Mouse (Mus musculus): ENCODE measurements at regions not wholly inside any gene's neighbourhood (a gene's known extent, or its start where the extent isn't known, plus 50 kb on each side); places are given as distances from the start of the nearest gene placed in this dataset.

DNA sequence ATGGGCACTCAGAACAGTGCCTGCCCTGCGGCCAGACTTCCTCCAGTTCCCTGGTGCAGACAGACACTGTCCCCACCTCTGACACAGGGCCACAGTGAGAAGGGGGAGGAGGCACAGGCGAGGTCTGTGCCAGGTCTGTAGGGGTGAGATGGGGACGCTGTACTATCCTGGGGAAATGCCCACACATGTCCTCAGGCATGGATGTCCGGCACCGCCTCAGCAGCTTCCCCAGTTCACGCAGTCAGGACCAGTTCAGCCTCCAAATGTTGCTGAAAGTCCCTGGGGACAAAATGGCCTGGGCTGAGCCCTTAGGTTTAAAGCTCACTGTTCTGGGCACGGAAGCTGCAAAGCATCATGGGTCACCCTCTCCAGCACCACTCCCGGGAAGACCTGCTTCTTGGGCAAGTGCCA is 78.4 kb upstream of the Ptpn1 start:
- no peak overlapping the region for H3K4me2 ChIP-seq (ENCODE audit: low read depth, severe bottlenecking)
- H3K4me1 ChIP-seq (ENCODE audit: control insufficient read depth, insufficient read depth, low read length) = peaks cover 10% of the 10 kb centered on the region
- no peak overlapping the region for H3K9ac ChIP-seq (ENCODE audit: low read length)
- no peaks in the 10 kb centered on the region for H3K27me3 ChIP-seq (ENCODE audit: control insufficient read depth, insufficient read depth, low read length)
- no peak overlapping the region for H3K4me3 ChIP-seq (ENCODE audit: low read depth, low read length)
- no peaks in the 10 kb centered on the region for H3K9me3 ChIP-seq (ENCODE audit: control insufficient read depth, low read length)
- ATAC-seq (ENCODE audit: insufficient number of reproducible peaks, low FRiP score, low TSS enrichment, low read depth) (no peak), DNase-seq (ENCODE audit: low spot score) (no peak)
- WGBS = 61% methylated on average over 8 of the region's 8 CpGs
- no peak overlapping the region for H3K27ac ChIP-seq (replicated peaks; ENCODE audit: low read depth, low read length)
- no peaks in the 10 kb centered on the region for H3K36me3 ChIP-seq (ENCODE audit: control insufficient read depth, insufficient read depth, low read length)

DNA sequence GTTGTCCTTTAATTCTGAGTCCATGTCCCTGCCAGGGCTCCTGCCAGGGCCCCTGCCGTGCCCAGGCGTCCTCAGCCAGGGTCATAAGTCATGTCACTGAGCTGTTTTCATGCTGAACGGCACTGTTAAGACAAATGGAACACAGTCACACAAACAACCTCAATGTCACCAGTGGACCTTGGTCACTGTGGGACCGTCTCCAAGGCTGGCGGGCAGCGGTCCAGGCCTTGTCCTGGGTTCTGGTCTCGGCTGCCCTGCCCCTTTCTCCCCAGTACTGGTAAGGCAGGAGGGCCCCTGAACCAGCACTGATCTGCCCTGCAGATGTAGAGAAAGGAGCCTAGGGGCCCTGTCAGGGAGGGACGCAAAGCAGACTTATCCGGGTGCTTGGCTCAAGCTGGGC is 79.3 kb upstream of the Ptpn1 start:
- H3K9ac ChIP-seq (ENCODE audit: low read length) = no peak overlapping the region
- no peak overlapping the region for H3K4me2 ChIP-seq (ENCODE audit: low read depth, severe bottlenecking)
- H3K36me3 ChIP-seq (ENCODE audit: control insufficient read depth, insufficient read depth, low read length) = no peaks in the 10 kb centered on the region
- H3K9me3 ChIP-seq (ENCODE audit: control insufficient read depth, low read length) = no peaks in the 10 kb centered on the region
- no peak for ATAC-seq (ENCODE audit: insufficient number of reproducible peaks, low FRiP score, low TSS enrichment, low read depth)
- peaks cover 10% of the 10 kb centered on the region for H3K4me1 ChIP-seq (ENCODE audit: control insufficient read depth, insufficient read depth, low read length)
- DNase-seq (ENCODE audit: low spot score) = no peak
- H3K27ac ChIP-seq (replicated peaks; ENCODE audit: low read depth, low read length) = no peak overlapping the region
- WGBS = 68% methylated on average over 9 of the region's 9 CpGs
- no peak overlapping the region for H3K4me3 ChIP-seq (ENCODE audit: low read depth, low read length)
- H3K27me3 ChIP-seq (ENCODE audit: control insufficient read depth, insufficient read depth, low read length) = no peaks in the 10 kb centered on the region

DNA sequence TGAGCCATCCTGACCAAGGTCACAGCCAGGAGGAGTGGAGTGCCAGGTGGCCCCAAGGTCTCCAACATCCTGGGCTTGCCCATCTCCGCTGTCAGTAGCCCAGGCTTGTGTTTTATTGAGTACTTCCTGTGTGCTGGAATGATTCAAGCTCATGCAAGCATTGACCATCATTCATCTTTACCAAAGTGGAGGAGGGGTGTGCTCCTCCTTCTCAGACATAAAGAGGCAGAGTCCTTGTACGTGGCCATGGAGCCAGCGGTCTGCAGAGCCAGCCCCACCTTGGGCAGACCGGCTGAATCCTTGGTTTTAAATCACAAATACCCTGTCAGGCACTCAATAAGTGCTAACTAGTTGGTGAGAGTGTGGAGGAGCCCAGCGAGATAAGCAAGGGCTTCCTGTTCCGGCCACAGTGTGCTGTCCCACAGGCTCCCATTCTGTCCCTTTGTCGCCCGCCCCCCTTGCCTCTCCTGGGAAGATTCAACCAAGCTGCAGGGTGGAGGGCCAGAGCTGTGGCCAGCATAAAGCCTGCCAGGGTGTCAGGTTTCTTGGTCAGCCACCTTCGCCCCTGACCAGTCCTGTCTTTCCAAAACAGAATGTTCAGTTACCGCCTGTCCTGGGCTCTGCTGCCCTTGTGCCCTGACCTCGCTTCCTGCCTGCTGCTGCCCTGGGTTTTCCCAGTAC is 80.5 kb upstream of the Ptpn1 start:
- no peaks in the 10 kb centered on the region for H3K9me3 ChIP-seq (ENCODE audit: control insufficient read depth, low read length)
- H3K36me3 ChIP-seq (ENCODE audit: control insufficient read depth, insufficient read depth, low read length) = no peaks in the 10 kb centered on the region
- no peak overlapping the region for H3K27ac ChIP-seq (replicated peaks; ENCODE audit: low read depth, low read length)
- H3K9ac ChIP-seq (ENCODE audit: low read length) = no peak overlapping the region; the same call in 1 of the 2 replicates
- H3K4me3 ChIP-seq (ENCODE audit: low read depth, low read length) = no peak overlapping the region
- 14% methylated on average over 11 of the region's 11 CpGs for WGBS
- no peak overlapping the region for H3K4me2 ChIP-seq (ENCODE audit: low read depth, severe bottlenecking)
- DNase-seq (ENCODE audit: low spot score) (no peak), ATAC-seq (ENCODE audit: insufficient number of reproducible peaks, low FRiP score, low TSS enrichment, low read depth) (no peak)
- H3K27me3 ChIP-seq (ENCODE audit: control insufficient read depth, insufficient read depth, low read length) = no peaks in the 10 kb centered on the region
- H3K4me1 ChIP-seq (ENCODE audit: control insufficient read depth, insufficient read depth, low read length) = peaks cover 10% of the 10 kb centered on the region

DNA sequence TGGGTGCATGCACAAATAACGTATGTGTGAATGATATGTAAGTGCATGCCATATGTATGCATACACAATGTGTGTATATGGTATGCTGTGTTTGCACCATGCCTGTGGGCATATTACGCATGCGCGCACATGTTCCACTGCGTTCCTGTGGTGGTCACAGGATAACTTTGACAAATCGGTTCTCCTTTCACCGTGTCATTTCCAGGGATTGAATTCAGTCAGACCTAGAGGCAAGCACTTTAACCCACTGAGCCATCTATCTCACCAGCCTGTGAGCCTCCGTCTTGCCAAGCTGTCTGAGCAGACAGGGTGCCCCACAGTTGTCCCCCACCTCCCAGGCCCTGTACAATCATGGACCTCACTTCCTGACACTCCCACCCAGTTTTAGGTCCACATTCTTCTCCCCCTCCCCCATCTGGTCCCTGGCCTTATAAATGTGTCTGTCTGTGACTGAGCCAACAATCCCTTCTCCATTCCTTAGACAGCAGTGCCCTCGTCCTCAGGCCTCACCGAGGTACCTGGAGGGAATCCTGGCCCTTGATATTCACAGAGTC is 81.8 kb upstream of the Ptpn1 start:
- Histone ChIP-seq H3K4me1 (ENCODE audit: control insufficient read depth, insufficient read depth, low read length) (peaks cover 10% of the 10 kb centered on the region), H3K9me3 (ENCODE audit: control insufficient read depth, low read length) (no peaks in the 10 kb centered on the region), H3K36me3 (ENCODE audit: control insufficient read depth, insufficient read depth, low read length) (no peaks in the 10 kb centered on the region), H3K9ac (ENCODE audit: low read length) (no peak overlapping the region), H3K27me3 (ENCODE audit: control insufficient read depth, insufficient read depth, low read length) (no peaks in the 10 kb centered on the region), H3K4me2 (ENCODE audit: low read depth, severe bottlenecking) (no peak overlapping the region), H3K27ac (replicated peaks; ENCODE audit: low read depth, low read length) (no peak overlapping the region), H3K4me3 (ENCODE audit: low read depth, low read length) (no peak overlapping the region)
- no peak for ATAC-seq (ENCODE audit: insufficient number of reproducible peaks, low FRiP score, low TSS enrichment, low read depth)
- 84% methylated on average over 10 of the region's 10 CpGs for WGBS
- DNase-seq (ENCODE audit: low spot score) = no peak

DNA sequence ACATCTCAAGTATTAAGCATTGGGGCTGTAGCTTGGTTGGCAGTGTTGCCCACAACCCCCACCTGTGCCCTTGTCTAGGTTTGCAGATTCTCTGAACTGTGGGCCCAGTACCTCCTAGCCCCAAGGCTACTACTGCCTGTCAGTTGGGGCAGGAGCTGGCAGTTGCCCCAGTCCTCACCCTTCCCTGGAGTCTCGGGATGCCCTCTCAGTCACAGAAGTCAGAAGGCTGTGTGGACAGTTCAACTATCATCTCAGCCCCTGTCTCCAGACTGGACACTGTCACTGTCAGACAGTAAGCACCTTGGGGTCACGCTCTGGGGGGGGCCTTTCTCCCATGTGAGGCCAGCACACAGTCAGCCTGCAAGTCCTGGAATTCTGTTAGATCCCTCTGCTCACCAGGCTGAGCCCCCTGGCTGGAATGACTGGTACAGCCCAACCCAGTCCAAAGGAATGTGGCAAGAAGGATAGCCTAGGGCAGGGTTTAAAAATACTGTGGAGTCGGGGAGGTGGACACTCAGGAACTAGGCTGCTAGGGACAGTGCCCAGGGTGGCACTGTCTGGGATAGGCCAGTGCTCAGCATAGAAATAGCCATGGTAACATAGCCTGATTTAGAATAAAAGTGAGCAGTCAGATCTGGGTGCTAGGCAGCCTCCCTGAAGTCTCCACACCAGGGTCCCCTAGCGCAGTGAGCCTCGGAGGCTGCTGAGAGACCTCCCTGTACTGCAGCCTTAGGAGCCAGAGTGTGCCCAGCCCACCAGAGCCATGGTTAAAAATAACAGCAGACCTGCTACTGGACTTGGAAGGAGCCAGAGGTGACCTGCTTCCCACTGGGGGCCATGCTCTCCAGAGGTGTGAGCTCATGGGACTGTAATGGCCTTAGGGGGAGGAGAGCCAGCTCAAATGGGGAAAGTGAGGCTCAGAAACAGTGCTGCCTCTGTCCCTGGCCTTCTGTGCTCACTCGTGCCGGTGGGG is 83.1 kb upstream of the Ptpn1 start:
- DNase-seq (ENCODE audit: low spot score) = no peak
- Histone ChIP-seq H3K27ac (replicated peaks; ENCODE audit: low read depth, low read length) (no peak overlapping the region), H3K4me1 (ENCODE audit: control insufficient read depth, insufficient read depth, low read length) (peaks cover 10% of the 10 kb centered on the region), H3K9me3 (ENCODE audit: control insufficient read depth, low read length) (no peaks in the 10 kb centered on the region), H3K4me3 (ENCODE audit: low read depth, low read length) (no peak overlapping the region), H3K4me2 (ENCODE audit: low read depth, severe bottlenecking) (no peak overlapping the region), H3K9ac (ENCODE audit: low read length) (no peak overlapping the region), H3K36me3 (ENCODE audit: control insufficient read depth, insufficient read depth, low read length) (no peaks in the 10 kb centered on the region), H3K27me3 (ENCODE audit: control insufficient read depth, insufficient read depth, low read length) (no peaks in the 10 kb centered on the region)
- ATAC-seq (ENCODE audit: insufficient number of reproducible peaks, low FRiP score, low TSS enrichment, low read depth) = no peak
- 80% methylated on average over 7 of the region's 7 CpGs for WGBS

DNA sequence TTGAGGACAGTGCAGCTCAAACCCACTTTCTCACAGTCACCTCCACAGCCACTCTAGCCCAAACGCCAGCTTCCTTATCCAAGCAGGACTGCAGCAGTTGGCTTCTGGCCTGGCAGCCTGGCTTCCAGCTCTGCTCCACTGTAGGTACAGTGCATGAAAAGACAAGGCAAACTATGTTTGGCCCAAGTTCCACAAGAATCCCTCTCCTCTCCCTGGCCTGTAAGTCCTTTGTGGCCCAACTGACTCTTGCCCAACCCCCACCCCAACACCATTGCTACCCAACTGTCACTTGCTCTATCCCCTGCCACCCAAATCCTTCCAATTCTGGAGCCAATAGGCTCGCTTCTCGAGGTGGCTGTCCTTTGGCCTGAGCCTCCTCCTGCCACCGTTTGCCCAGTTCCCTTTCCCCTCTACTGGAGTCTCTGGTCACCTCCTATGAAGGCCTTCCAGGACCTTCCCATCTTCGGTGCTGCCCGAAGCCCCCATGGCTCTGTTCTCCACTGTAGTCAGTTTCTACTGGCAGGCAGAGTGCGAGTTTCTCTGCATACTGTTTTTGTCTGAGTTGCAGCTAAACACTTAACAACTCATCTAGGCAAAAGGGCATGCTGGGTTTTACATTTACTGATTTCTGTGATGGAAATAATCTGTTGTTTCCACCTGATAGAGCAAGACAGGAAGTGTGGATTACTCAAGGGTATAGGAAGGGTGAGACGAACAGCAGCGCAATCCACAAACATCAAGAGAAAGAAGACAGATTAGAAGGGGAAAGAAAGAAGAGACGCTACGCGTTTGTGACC is 84.4 kb upstream of the Ptpn1 start:
- peaks cover 10% of the 10 kb centered on the region for H3K4me1 ChIP-seq (ENCODE audit: control insufficient read depth, insufficient read depth, low read length)
- ATAC-seq (ENCODE audit: insufficient number of reproducible peaks, low FRiP score, low TSS enrichment, low read depth) (no peak), DNase-seq (ENCODE audit: low spot score) (no peak)
- H3K9me3 ChIP-seq (ENCODE audit: control insufficient read depth, low read length) = no peaks in the 10 kb centered on the region
- H3K4me2 ChIP-seq (ENCODE audit: low read depth, severe bottlenecking) = no peak overlapping the region
- no peak overlapping the region for H3K9ac ChIP-seq (ENCODE audit: low read length)
- 80% methylated on average over 12 of the region's 12 CpGs for WGBS
- H3K27me3 ChIP-seq (ENCODE audit: control insufficient read depth, insufficient read depth, low read length) = no peaks in the 10 kb centered on the region
- H3K27ac ChIP-seq (replicated peaks; ENCODE audit: low read depth, low read length) = no peak overlapping the region
- H3K4me3 ChIP-seq (ENCODE audit: low read depth, low read length) = no peak overlapping the region
- H3K36me3 ChIP-seq (ENCODE audit: control insufficient read depth, insufficient read depth, low read length) = no peaks in the 10 kb centered on the region

DNA sequence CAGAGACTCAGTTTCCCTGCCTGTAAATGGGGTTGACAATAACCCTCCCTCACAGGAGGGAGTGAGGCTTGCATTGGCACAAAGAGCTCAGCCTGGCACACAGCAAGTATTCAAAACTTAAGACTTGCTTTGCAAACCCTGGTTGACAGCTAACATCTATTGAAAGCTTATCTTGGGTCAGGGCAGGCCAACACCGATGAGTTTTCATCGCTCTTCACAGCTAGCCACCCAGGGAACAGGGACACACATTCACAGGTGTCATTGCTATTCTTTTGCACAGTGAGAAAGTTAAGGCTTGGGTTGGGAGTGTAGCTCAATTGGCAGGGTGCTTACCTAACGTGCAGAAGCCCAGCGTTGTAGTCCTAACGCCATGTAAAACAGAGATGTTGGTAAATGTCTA is 86.5 kb upstream of the Ptpn1 start:
- 89% methylated on average over 5 of the region's 5 CpGs for WGBS
- Histone ChIP-seq H3K4me1 (ENCODE audit: control insufficient read depth, insufficient read depth, low read length) (peaks cover 4% of the 10 kb centered on the region; the same call in 1 of the 2 replicates), H3K4me3 (ENCODE audit: low read depth, low read length) (no peak overlapping the region), H3K4me2 (ENCODE audit: low read depth, severe bottlenecking) (no peak overlapping the region), H3K27ac (replicated peaks; ENCODE audit: low read depth, low read length) (no peak overlapping the region), H3K9me3 (ENCODE audit: control insufficient read depth, low read length) (no peaks in the 10 kb centered on the region), H3K27me3 (ENCODE audit: control insufficient read depth, insufficient read depth, low read length) (no peaks in the 10 kb centered on the region), H3K36me3 (ENCODE audit: control insufficient read depth, insufficient read depth, low read length) (no peaks in the 10 kb centered on the region), H3K9ac (ENCODE audit: low read length) (no peak overlapping the region)
- ATAC-seq (ENCODE audit: insufficient number of reproducible peaks, low FRiP score, low TSS enrichment, low read depth) (no peak), DNase-seq (ENCODE audit: low spot score) (no peak)

DNA sequence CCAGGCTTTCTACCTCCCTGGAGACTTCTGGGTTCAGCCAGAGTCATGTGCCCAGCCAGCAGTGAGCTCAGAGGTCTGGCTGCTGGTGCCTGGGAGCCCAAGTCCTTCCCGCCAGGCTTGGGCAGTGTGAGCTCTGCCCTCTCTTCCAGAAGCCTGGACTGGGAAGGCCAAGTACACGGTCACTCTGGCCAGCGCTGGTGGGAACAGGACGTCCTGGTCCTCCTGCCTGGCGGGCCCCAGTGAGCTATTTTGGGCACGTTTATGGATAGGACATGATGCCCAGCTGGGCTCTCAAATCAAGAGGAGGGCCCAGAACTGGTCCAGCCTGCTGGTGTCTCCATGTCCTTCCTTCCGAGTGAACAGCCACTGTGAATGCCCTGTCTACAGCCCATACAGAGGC is 87.3 kb upstream of the Ptpn1 start:
- no peak overlapping the region for H3K4me3 ChIP-seq (ENCODE audit: low read depth, low read length)
- H3K4me2 ChIP-seq (ENCODE audit: low read depth, severe bottlenecking) = no peak overlapping the region
- no peak overlapping the region for H3K27ac ChIP-seq (replicated peaks; ENCODE audit: low read depth, low read length)
- no peaks in the 10 kb centered on the region for H3K27me3 ChIP-seq (ENCODE audit: control insufficient read depth, insufficient read depth, low read length)
- DNase-seq (ENCODE audit: low spot score) (no peak), ATAC-seq (ENCODE audit: insufficient number of reproducible peaks, low FRiP score, low TSS enrichment, low read depth) (no peak)
- no peaks in the 10 kb centered on the region for H3K9me3 ChIP-seq (ENCODE audit: control insufficient read depth, low read length)
- WGBS = 82% methylated on average over 7 of the region's 7 CpGs
- no peak overlapping the region for H3K9ac ChIP-seq (ENCODE audit: low read length)
- H3K4me1 ChIP-seq (ENCODE audit: control insufficient read depth, insufficient read depth, low read length) = peaks cover 4% of the 10 kb centered on the region; the same call in 1 of the 2 replicates
- no peaks in the 10 kb centered on the region for H3K36me3 ChIP-seq (ENCODE audit: control insufficient read depth, insufficient read depth, low read length)
